ENCODE assay signal across 14 mouse cellular contexts in genomic region chr17:63644390-63644789, GRCm38 (mm10).
A peak's percentile ranks its signal among the peaks of the same experiment; 100 is the strongest.
DNase-seq lines count a peak whose midpoint lies in the region; ATAC-seq and TF ChIP-seq lines count a peak whose summit lies in the region.
"Had no signal": no experiment of that assay in that cellular context is flagged by ENCODE, and none has a peak within 500 bp of the region (broad histone marks: within the 10 kb centered on the region; RNA-seq: fewer than 3 reads in every experiment).

No protein-coding gene starts in this region.

- no peak for TF ChIP-seq POLR2A in cerebellum, adult 2 months (IDR thresholded peaks at IDR 0.05; ENCODE audit: borderline replicate concordance, insufficient read depth, low read length)

- H3K4me3 ChIP-seq in cerebellum, adult 2 months (replicated peaks; ENCODE audit: insufficient read depth, low read depth, low read length), result no peak overlapping the region
- no peak overlapping the region for H3K4me3 ChIP-seq in heart, embryonic 15.5 days
- no peak overlapping the region for H3K4me3 ChIP-seq in hindbrain, embryonic 12.5 days
- H3K4me3 ChIP-seq: embryonic facial prominence, embryonic 12.5 days; forebrain, embryonic 15.5 days had no signal

- H3K4me2 ChIP-seq in heart, embryonic 15.5 days, result no peak overlapping the region
- no peak overlapping the region for H3K4me2 ChIP-seq in hindbrain, embryonic 12.5 days (replicated peaks)
- H3K4me2 ChIP-seq: embryonic facial prominence, embryonic 12.5 days; forebrain, embryonic 15.5 days had no signal

- H3K27ac ChIP-seq in cerebellum, adult 2 months (ENCODE audit: insufficient read depth, low read length), result no peak overlapping the region
- H3K27ac ChIP-seq in heart, embryonic 15.5 days, result 0 out of 2 replicates have a peak overlapping the region, but pooled peaks have one; percentile 16
- no peak overlapping the region for H3K27ac ChIP-seq in hindbrain, embryonic 12.5 days
- H3K27ac ChIP-seq: embryonic facial prominence, embryonic 12.5 days; forebrain, embryonic 15.5 days had no signal

- ATAC-seq in heart, embryonic 15.5 days (replicated peaks; ENCODE audit: insufficient number of reproducible peaks, insufficient read depth, low FRiP score, low read depth), result no peak
- no peak for ATAC-seq in hindbrain, embryonic 12.5 days (ENCODE audit: low FRiP score)
- ATAC-seq: forebrain, embryonic 15.5 days; intestine, postnatal 0 days had no signal

- no peaks in the 10 kb centered on the region for H3K9me3 ChIP-seq in heart, embryonic 15.5 days (replicated peaks)
- no peaks in the 10 kb centered on the region for H3K9me3 ChIP-seq in hindbrain, embryonic 12.5 days (replicated peaks)
- H3K9me3 ChIP-seq: embryonic facial prominence, embryonic 12.5 days; forebrain, embryonic 15.5 days had no signal

- H3K9ac ChIP-seq in heart, embryonic 15.5 days, result no peak overlapping the region
- no peak overlapping the region for H3K9ac ChIP-seq in hindbrain, embryonic 12.5 days
- H3K9ac ChIP-seq: embryonic facial prominence, embryonic 12.5 days; forebrain, embryonic 15.5 days had no signal

- no peaks in the 10 kb centered on the region for H3K4me1 ChIP-seq in cerebellum, adult 2 months (ENCODE audit: control insufficient read depth, insufficient read depth, low read length)
- no peaks in the 10 kb centered on the region for H3K4me1 ChIP-seq in heart, embryonic 15.5 days (replicated peaks)
- H3K4me1 ChIP-seq in hindbrain, embryonic 12.5 days, result no peaks in the 10 kb centered on the region
- H3K4me1 ChIP-seq: embryonic facial prominence, embryonic 12.5 days; forebrain, embryonic 15.5 days had no signal

- H3K27me3 ChIP-seq in cerebellum, adult 2 months (ENCODE audit: control insufficient read depth, insufficient read depth, low read length), result no peaks in the 10 kb centered on the region
- H3K27me3 ChIP-seq in heart, embryonic 15.5 days, result no peaks in the 10 kb centered on the region
- no peaks in the 10 kb centered on the region for H3K27me3 ChIP-seq in hindbrain, embryonic 12.5 days
- H3K27me3 ChIP-seq: embryonic facial prominence, embryonic 12.5 days; forebrain, embryonic 15.5 days had no signal

- DNase-seq in kidney, postnatal 10 days, result peak; percentile 57
- DNase-seq in kidney, adult 11 months, result no peak
- peak; percentile 18 to 39 for DNase-seq in cerebellum, adult 2 months
- DNase-seq in cerebellum, postnatal 14 days, result peak; percentile 19 to 39
- DNase-seq in thymus, postnatal 0 days (ENCODE audit: low spot score), result no peak
- DNase-seq: layer of hippocampus, postnatal 36 days; liver; lung, postnatal 14 days; thymus, postnatal 36 days had no signal

- TF ChIP-seq CTCF in cerebellum, adult 2 months (IDR thresholded peaks at IDR 0.05; ENCODE audit: borderline replicate concordance, insufficient read depth, low read depth, low read length), result no peak

- whole genome bisulfite sequencing in cerebellum, adult 2 months, result 60% methylated on average over 4 of the region's 4 CpGs
- WGBS in heart, embryonic 15.5 days, result 51% methylated on average over 4 of the region's 4 CpGs
- 77% methylated on average over 4 of the region's 4 CpGs for WGBS in hindbrain, embryonic 12.5 days

- H3K36me3 ChIP-seq in heart, embryonic 15.5 days, result no peaks in the 10 kb centered on the region
- H3K36me3 ChIP-seq in hindbrain, embryonic 12.5 days, result no peaks in the 10 kb centered on the region
- H3K36me3 ChIP-seq: embryonic facial prominence, embryonic 12.5 days; forebrain, embryonic 15.5 days had no signal

Comparison
In these comparisons a context has a peak if more than half of its experiments do, and no peak if none do; other contexts are left out.
1. DNase-seq: peak in kidney, postnatal 10 days (single experiment), cerebellum, adult 2 months (2 of 2) and cerebellum, postnatal 14 days (2 of 2); none in kidney, adult 11 months (single experiment) and thymus, postnatal 0 days (single experiment).